Mouse (Mus musculus) G1E (cell line): Measurements from ENCODE around the gene 4930470P17Rik. TPM values are rescaled to one million over a fixed set of nuclear protein-coding genes. Genes with fewer than 3 reads are reported as not detected.
"Not testable (repeated sequence)": the region's sequence is repeated elsewhere in the genome, so short reads cannot be mapped to it uniquely, and the experiment has no call there.

ENCODE experiments used
- ATAC-seq: 2 replicates; pipeline ENCODE4 v1.8.0; 2016; ENCODE audit warnings: mild to moderate bottlenecking; ENCODE audit not compliant: insufficient number of reproducible peaks, poor library complexity, low FRiP score, severe bottlenecking; ENCODE audit errors: extremely low read depth
- DNase-seq: peaks from one replicate; pipeline ENCODE4 v3.0.0; 2012; ENCODE audit warnings: low spot score
- H3K27me3 ChIP-seq: 2 replicates; pipeline ENCODE4 v1.6.1; 2012; ENCODE audit warnings: mild to moderate bottlenecking, low read length, inconsistent platforms; ENCODE audit not compliant: insufficient read depth
- H3K36me3 ChIP-seq: replicated peaks from 2 replicates; pipeline ENCODE3; 2012; ENCODE audit warnings: mild to moderate bottlenecking, inconsistent platforms
- H3K4me1 ChIP-seq: 2 replicates; pipeline ENCODE4 v1.6.1; 2012; ENCODE audit warnings: low read depth, low read length, inconsistent platforms, mixed read lengths; ENCODE audit not compliant: insufficient read depth
- H3K4me3 ChIP-seq: 2 replicates; pipeline ENCODE4 v1.5.1; 2012; ENCODE audit warnings: low read depth, mild to moderate bottlenecking, inconsistent platforms, low read length, moderate library complexity, mixed read lengths
- H3K9me3 ChIP-seq: replicated peaks from 2 replicates; pipeline ENCODE4 v1.6.1; 2012; ENCODE audit warnings: inconsistent platforms
- CTCF ChIP-seq: IDR thresholded peaks from 2 replicates; pipeline ENCODE4 v1.5.1; 2012; ENCODE audit warnings: low read depth, low read length, inconsistent platforms, mixed read lengths
- GATA1 ChIP-seq: IDR thresholded peaks from 2 replicates; pipeline ENCODE4 v1.6.1; 2012; ENCODE audit warnings: borderline replicate concordance, low read length, inconsistent platforms, mixed read lengths
- GATA2 ChIP-seq: IDR thresholded peaks from 2 replicates; pipeline ENCODE4 v1.6.1; 2012; ENCODE audit warnings: low read depth, low read length, inconsistent platforms, borderline replicate concordance
- POLR2AphosphoS5 ChIP-seq: IDR thresholded peaks from 2 replicates; pipeline ENCODE4 v1.6.1; 2012; ENCODE audit warnings: low read depth, low read length, inconsistent platforms; ENCODE audit not compliant: insufficient replicate concordance
- TAL1 ChIP-seq: conservative IDR thresholded peaks from 2 replicates; pipeline ENCODE4 v1.6.1; 2012; ENCODE audit warnings: low read depth, low read length, inconsistent platforms, mixed read lengths
- polyA plus RNA-seq: library from polyadenylated mRNA; stranded (reverse); fragments of >175 nt; gene quantifications from 2 replicates; pipeline ENCODE4 v1.2.3, GENCODE M21; 2012
- total RNA-seq, 2 experiments: library from RNA; stranded (forward) in 1 of 2; stranded (reverse) in 1 of 2; fragments of 200-1000 nt in 1 of 2; fragments of >200 nt in 1 of 2; fragmentation: Nextera tagmentation in 1 of 2; gene quantifications; 2 replicates each; pipeline ENCODE4 v1.2.3; 2014 to 2017

The 4930470P17Rik gene
- total and polyA plus RNA-seq, 3 experiments: not detected

DNA sequence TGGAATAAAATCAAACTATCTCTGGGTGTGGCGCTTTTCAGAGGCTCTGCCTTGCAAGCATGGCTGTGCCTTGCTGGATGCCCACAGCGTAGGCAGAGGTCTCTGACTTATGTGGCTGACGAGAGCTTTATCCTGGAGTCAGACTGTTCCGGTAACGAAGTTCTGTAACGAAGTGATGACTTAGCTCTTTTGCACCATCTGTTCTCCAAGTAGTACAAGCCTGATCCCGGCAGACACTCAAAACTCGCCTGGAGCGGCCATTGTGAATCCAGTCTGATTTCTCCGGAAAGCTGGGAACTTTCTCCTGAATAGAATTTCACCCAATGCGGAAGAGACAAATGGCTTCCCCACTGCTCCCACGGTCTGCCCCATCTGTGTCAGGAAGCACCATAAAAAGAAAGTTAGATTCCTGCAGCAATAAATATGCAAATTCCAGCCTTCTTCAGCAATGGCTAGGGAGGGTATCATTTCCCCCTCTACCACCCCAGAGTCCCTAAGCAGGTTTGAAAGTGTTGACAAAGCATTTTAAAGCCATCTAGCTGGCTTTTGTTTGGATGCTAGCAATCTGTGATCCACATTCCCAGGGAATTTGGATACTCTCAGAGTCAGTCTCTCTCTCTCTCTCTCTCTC lies 17.2 kb upstream of the 4930470P17Rik start:
- ATAC-seq: no peak
- Histone ChIP-seq H3K4me3 (no peak overlapping the region), H3K4me1 (no peaks in the 10 kb centered on the region), H3K36me3 (no peaks in the 10 kb centered on the region), H3K9me3 (peaks cover 64% of the 10 kb centered on the region), H3K27me3 (no peaks in the 10 kb centered on the region)
- TF ChIP-seq GATA1 (no peak), TAL1 (no peak), GATA2 (no peak), CTCF (no peak), POLR2AphosphoS5 (no peak)
- DNase-seq: no peak

- H3K4me1 ChIP-seq, H3K36me3 ChIP-seq, H3K4me3 ChIP-seq, H3K27me3 ChIP-seq, DNase-seq, ATAC-seq: not testable (repeated sequence)
- peaks cover 69% of the 10 kb centered on the region for H3K9me3 ChIP-seq
These were observed 10.0 kb upstream of the 4930470P17Rik start for GRCm38 (mm10) chr2:170611794-170612193.

- no peaks in the 10 kb centered on the region for H3K4me1 ChIP-seq
- ATAC-seq (no peak), DNase-seq (no peak)
- TF ChIP-seq CTCF (no peak), GATA2 (no peak), GATA1 (no peak), POLR2AphosphoS5 (no peak), TAL1 (no peak)
- peaks cover 69% of the 10 kb centered on the region for H3K9me3 ChIP-seq
- no peaks in the 10 kb centered on the region for H3K36me3 ChIP-seq
- no peak overlapping the region for H3K4me3 ChIP-seq
- H3K27me3 ChIP-seq: no peaks in the 10 kb centered on the region
These were observed 646 bp downstream of the 4930470P17Rik start for GRCm38 (mm10) chr2:170601171-170601570.

- no peaks in the 10 kb centered on the region for H3K27me3 ChIP-seq
- peaks cover 61% of the 10 kb centered on the region for H3K9me3 ChIP-seq
- H3K4me1 ChIP-seq: no peaks in the 10 kb centered on the region
- no peak overlapping the region for H3K4me3 ChIP-seq
- no peak for DNase-seq
- TF ChIP-seq POLR2AphosphoS5: no peak
- TF ChIP-seq GATA1: no peak
- TF ChIP-seq CTCF: no peak
- no peak for TF ChIP-seq TAL1
- TF ChIP-seq GATA2: no peak
- no peaks in the 10 kb centered on the region for H3K36me3 ChIP-seq
- no peak for ATAC-seq
These were observed 4.2 kb downstream of the 4930470P17Rik start for GRCm38 (mm10) chr2:170597586-170597985.

- DNase-seq (no peak), ATAC-seq (no peak)
These were observed 5.1 kb downstream of the 4930470P17Rik start for GRCm38 (mm10) chr2:170596726-170597125.

DNA sequence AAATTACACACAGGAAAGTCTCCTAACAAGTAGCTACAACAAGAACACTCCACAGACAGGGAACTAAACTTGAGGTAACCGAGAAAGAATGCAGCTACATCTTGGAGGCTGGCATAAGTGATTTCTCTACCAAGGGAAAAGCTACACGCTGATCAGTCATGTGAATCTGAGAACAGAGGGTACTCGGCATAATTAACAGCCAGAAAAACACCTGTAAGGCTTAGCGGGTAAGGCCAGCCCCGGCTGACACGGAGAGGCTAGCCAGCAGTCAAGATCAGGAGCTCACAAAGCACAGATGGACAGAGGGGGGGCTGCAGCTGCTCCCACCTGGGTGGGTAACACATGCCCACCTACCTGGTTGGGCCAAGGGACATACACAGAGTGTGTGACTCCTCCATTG lies 9.7 kb downstream of the 4930470P17Rik start:
- DNase-seq (no peak), ATAC-seq (no peak)
- TF ChIP-seq CTCF (no peak), GATA2 (no peak), POLR2AphosphoS5 (no peak), TAL1 (no peak), GATA1 (no peak)
- Histone ChIP-seq H3K4me3 (no peak overlapping the region), H3K36me3 (no peaks in the 10 kb centered on the region), H3K27me3 (no peaks in the 10 kb centered on the region), H3K9me3 (peaks cover 56% of the 10 kb centered on the region), H3K4me1 (no peaks in the 10 kb centered on the region)

More at GRCm38 (mm10) chr2:170596726-170597125, 5.1 kb downstream of the 4930470P17Rik start:
- Histone ChIP-seq H3K36me3 (no peaks in the 10 kb centered on the region), H3K27me3 (no peaks in the 10 kb centered on the region), H3K4me3 (no peak overlapping the region), H3K9me3 (peaks cover 60% of the 10 kb centered on the region), H3K4me1 (no peaks in the 10 kb centered on the region)
- no peak for TF ChIP-seq TAL1
- no peak for TF ChIP-seq CTCF
- no peak for TF ChIP-seq GATA2

GRCm38 (mm10) chr2:170588369-170588900 lies 13.4 kb downstream of the 4930470P17Rik start:
- no peak for TF ChIP-seq POLR2AphosphoS5
- TF ChIP-seq GATA1: no peak
- TF ChIP-seq CTCF: no peak
- TF ChIP-seq TAL1: no peak
- TF ChIP-seq GATA2: no peak
- ATAC-seq (no peak), DNase-seq (no peak)
- no peak overlapping the region for H3K4me3 ChIP-seq
- no peaks in the 10 kb centered on the region for H3K27me3 ChIP-seq
- no peaks in the 10 kb centered on the region for H3K36me3 ChIP-seq
- peaks cover 68% of the 10 kb centered on the region for H3K9me3 ChIP-seq
- H3K4me1 ChIP-seq: no peaks in the 10 kb centered on the region; the same call in 1 of the 2 replicates
